Mouse (Mus musculus): ENCODE data around the gene Vmn2r91.
"Not testable (repeated sequence)": the region's sequence is repeated elsewhere in the genome, so short reads cannot be mapped to it uniquely, and the experiment has no call there.

Gene Vmn2r91

GRCm38 (mm10) chr17:18084716-18085115 is at the start of gene Vmn2r91:
Vmn2r91 (plus strand) TSS chr17:18085016.
- DNase-seq (ENCODE audit: low spot score) = not testable (repeated sequence)

DNA sequence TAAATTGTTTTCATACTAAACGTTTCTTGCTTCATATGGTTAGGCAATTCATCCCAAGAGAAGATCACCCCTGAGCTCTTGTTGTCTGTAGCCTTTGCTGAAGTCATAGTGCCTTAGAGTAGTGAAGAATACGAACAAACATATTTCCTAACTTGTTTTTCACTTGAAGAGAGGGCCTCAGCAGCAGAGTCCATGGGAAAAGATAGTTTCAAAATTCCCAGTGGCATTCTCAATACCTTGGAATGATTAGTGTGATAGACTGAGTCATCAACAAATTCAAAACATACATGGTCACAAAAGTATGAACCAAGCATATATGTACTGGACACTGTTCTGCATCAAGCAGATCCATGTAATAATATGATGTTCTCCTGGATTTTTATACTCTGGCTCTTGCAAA is 35.7 kb upstream of the Vmn2r91 start, which contains the start of gene Vmn2r124:
Gene Vmn2r124 (plus strand): TSS at position 301 of the 400 bp plus-strand sequence.
- DNase-seq (ENCODE audit: low spot score) = no peak

GRCm38 (mm10) chr17:18095626-18096025 is 10.8 kb downstream of the Vmn2r91 start:
- DNase-seq (ENCODE audit: low spot score) = not testable (repeated sequence)

DNA sequence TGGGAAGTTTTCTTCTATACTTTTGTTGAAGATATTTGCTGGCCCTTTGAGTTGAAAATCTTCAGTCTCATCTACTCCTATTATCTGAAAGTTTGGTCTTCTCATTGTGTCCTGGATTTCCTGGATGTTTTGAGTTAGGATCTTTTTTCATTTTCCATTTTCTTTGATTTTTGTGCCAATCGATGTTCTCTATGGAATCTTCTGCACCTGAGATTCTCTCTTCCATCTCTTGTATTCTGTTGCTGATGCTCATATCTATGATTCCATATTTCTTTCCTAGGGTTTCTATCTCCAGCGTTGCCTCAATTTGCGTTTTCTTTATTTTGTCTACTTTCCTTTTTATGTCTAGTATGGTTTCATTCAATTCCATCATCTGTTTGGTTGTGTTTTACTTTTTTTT is 17.4 kb downstream of the Vmn2r91 start:
- DNase-seq (ENCODE audit: low spot score) = not testable (repeated sequence)

DNA sequence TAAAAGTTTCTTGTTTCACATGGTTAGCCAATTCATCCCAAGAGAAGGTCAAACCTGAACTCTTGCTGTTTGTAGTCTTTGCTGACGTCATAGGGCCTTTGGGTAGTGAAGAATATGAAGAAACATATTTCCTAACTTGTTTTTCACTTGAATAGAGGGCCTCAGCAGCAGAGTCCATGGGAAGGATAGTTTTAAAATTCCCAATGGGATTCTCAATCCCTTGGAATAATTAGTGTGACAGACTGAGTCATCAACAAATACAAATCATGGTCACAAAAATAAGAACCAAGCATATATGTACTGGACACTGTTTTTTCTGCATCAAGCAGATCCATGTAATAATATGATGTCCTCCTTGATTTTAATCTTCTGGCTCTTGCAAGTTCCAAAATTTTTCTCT is 66.8 kb downstream of the Vmn2r91 start, which contains the start of gene Vmn2r92:
Gene Vmn2r92 (plus strand): TSS at position 301 of the 400 bp plus-strand sequence.
- DNase-seq (ENCODE audit: low spot score) = not testable (repeated sequence)

DNA sequence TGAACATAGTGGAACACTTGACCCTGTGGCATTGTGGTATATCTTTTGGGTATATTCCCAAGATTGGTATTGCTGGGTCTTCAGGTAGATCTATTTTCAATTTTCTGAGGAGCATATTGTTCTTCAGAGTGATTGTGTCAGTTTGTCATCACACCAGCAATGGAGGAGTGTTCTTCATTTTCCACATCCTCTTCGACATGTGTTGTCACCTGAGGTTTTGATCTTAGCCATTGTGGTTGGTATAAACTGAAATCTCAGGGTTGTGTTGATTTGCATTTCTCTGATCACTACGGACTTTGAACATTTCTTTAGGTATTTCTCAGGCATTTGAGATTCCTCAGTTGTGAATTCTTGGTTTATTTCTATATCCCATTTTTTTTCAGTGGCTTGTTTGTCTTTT is 76.4 kb downstream of the Vmn2r91 start:
- DNase-seq (ENCODE audit: low spot score) = not testable (repeated sequence)
